Mouse (Mus musculus) neural tube, embryonic 15.5 days (tissue): ENCODE measurements at regions not wholly inside any gene's neighbourhood (a gene's known extent, or its start where the extent isn't known, plus 50 kb on each side); places are given as distances from the start of the nearest gene placed in this dataset.

Experiments used
- ATAC-seq: fragments of 200-750 bp; cut with Nextera tagmentation; 2 replicates; pipeline ENCODE4 v1.8.0; 2017; ENCODE audit warnings: mild to moderate bottlenecking, moderate TSS enrichment, moderate library complexity; ENCODE audit not compliant: low FRiP score
- H3K27ac ChIP-seq: fragments of 300-500 bp; sonication (generic); replicated peaks from 2 replicates; pipeline ENCODE4 v1.5.1; 2015; ENCODE audit warnings: mild to moderate bottlenecking, inconsistent platforms
- H3K27me3 ChIP-seq: fragments of 300-500 bp; sonication (generic); replicated peaks from 2 replicates; pipeline ENCODE4 v1.6.1; 2015; ENCODE audit warnings: inconsistent platforms
- H3K36me3 ChIP-seq: fragments of 300-500 bp; sonication (generic); 2 replicates; pipeline ENCODE4 v1.6.1; 2015; ENCODE audit warnings: inconsistent platforms
- H3K4me1 ChIP-seq: fragments of 300-500 bp; sonication (generic); 2 replicates; pipeline ENCODE4 v1.6.1; 2015; ENCODE audit warnings: inconsistent platforms
- H3K4me2 ChIP-seq: fragments of 300-500 bp; sonication (generic); 2 replicates; pipeline ENCODE4 v1.6.1; 2015; ENCODE audit warnings: inconsistent platforms, mild to moderate bottlenecking, moderate library complexity
- H3K4me3 ChIP-seq: fragments of 300-500 bp; sonication (generic); replicated peaks from 2 replicates; pipeline ENCODE4 v1.5.1; 2015; ENCODE audit warnings: mild to moderate bottlenecking, inconsistent platforms
- H3K9ac ChIP-seq: fragments of 300-500 bp; sonication (generic); replicated peaks from 2 replicates; pipeline ENCODE4 v1.6.1; 2015; ENCODE audit warnings: mild to moderate bottlenecking, inconsistent platforms
- H3K9me3 ChIP-seq: fragments of 300-500 bp; sonication (generic); replicated peaks from 2 replicates; pipeline ENCODE4 v1.6.1; 2016; ENCODE audit warnings: inconsistent platforms
- WGBS: fragments of 180-500 bp; shearing (Covaris S2); methylation state at CpG from one replicate; pipeline ENCODE4 v1.1.7; 2015; ENCODE audit warnings: mixed read lengths; 5-methylcytosine and 5-hydroxymethylcytosine counted together

- Histone ChIP-seq H3K9ac (0 out of 2 replicates have a peak overlapping the region, but pooled peaks have one; percentile 10), H3K4me3 (no peak overlapping the region), H3K27ac (peak overlapping the region; percentile 86), H3K36me3 (no peaks in the 10 kb centered on the region), H3K4me1 (peaks cover 56% of the 10 kb centered on the region), H3K4me2 (no peak overlapping the region), H3K27me3 (peaks cover 11% of the 10 kb centered on the region; the same call in 1 of the 2 replicates), H3K9me3 (no peaks in the 10 kb centered on the region)
- no peak for ATAC-seq
- WGBS: 10% methylated on average over 5 of the region's 5 CpGs
Measured at GRCm38 (mm10) chr7:79531142-79531541, 65.0 kb upstream of the Polg start.

- Histone ChIP-seq H3K9me3 (no peaks in the 10 kb centered on the region), H3K27me3 (peaks cover 9% of the 10 kb centered on the region; the same call in 1 of the 2 replicates), H3K4me1 (peaks cover 56% of the 10 kb centered on the region), H3K4me3 (no peak overlapping the region), H3K4me2 (no peak overlapping the region), H3K9ac (no peak overlapping the region), H3K27ac (peak overlapping the region; percentile 86), H3K36me3 (no peaks in the 10 kb centered on the region)
- 25% methylated on average over 1 of the region's 1 CpGs for WGBS
- no peak for ATAC-seq
Measured at GRCm38 (mm10) chr7:79529480-79529879, 63.3 kb upstream of the Polg start.

GRCm38 (mm10) chr7:79527984-79528383, 61.8 kb upstream of the Polg start:
- H3K4me1 ChIP-seq: peaks cover 60% of the 10 kb centered on the region
- no peak for ATAC-seq

GRCm38 (mm10) chr7:79525690-79526630, 59.8 kb upstream of the Polg start:
- Histone ChIP-seq H3K9me3 (no peaks in the 10 kb centered on the region), H3K4me3 (no peak overlapping the region), H3K9ac (no peak overlapping the region), H3K27ac (peak overlapping the region; percentile 98), H3K4me2 (no peak overlapping the region), H3K36me3 (0 out of 2 replicates have a peak, but pooled peaks cover 2% of the 10 kb centered on the region), H3K27me3 (no peaks in the 10 kb centered on the region), H3K4me1 (peaks cover 60% of the 10 kb centered on the region)
- ATAC-seq: peak; percentile 70
- 10% methylated on average over 14 of the region's 14 CpGs for WGBS

More at GRCm38 (mm10) chr7:79527984-79528383, 61.8 kb upstream of the Polg start:
- no peak overlapping the region for H3K9ac ChIP-seq
- H3K27me3 ChIP-seq: peaks cover 3% of the 10 kb centered on the region; the same call in 1 of the 2 replicates
- H3K9me3 ChIP-seq: no peaks in the 10 kb centered on the region
- no peak overlapping the region for H3K4me3 ChIP-seq
- H3K27ac ChIP-seq: peak overlapping the region; percentile 98
- WGBS: 38% methylated on average over 3 of the region's 3 CpGs
- H3K4me2 ChIP-seq: no peak overlapping the region
- 0 out of 2 replicates have a peak, but pooled peaks cover 2% of the 10 kb centered on the region for H3K36me3 ChIP-seq

GRCm38 (mm10) chr7:79524921-79525320, 58.8 kb upstream of the Polg start:
- Histone ChIP-seq H3K4me2 (no peak overlapping the region), H3K36me3 (0 out of 2 replicates have a peak, but pooled peaks cover 2% of the 10 kb centered on the region), H3K27ac (peak overlapping the region; percentile 98), H3K4me3 (no peak overlapping the region), H3K27me3 (no peaks in the 10 kb centered on the region), H3K9ac (0 out of 2 replicates have a peak overlapping the region, but pooled peaks have one; percentile 10), H3K4me1 (peaks cover 70% of the 10 kb centered on the region), H3K9me3 (no peaks in the 10 kb centered on the region)
- ATAC-seq: no peak
- 19% methylated on average over 10 of the region's 10 CpGs for WGBS

GRCm38 (mm10) chr7:79523696-79524095, 57.5 kb upstream of the Polg start:
- ATAC-seq: no peak
- WGBS: 56% methylated on average over 4 of the region's 4 CpGs
- H3K9ac ChIP-seq: 0 out of 2 replicates have a peak overlapping the region, but pooled peaks have one; percentile 14

GRCm38 (mm10) chr7:79522046-79522445, 55.9 kb upstream of the Polg start:
- no peak overlapping the region for H3K4me3 ChIP-seq
- no peaks in the 10 kb centered on the region for H3K27me3 ChIP-seq
- H3K9ac ChIP-seq: no peak overlapping the region
- H3K4me1 ChIP-seq: peaks cover 95% of the 10 kb centered on the region
- ATAC-seq: no peak
- 68% methylated on average over 3 of the region's 3 CpGs for WGBS
- H3K27ac ChIP-seq: peak overlapping the region; percentile 98
- 0 out of 2 replicates have a peak, but pooled peaks cover 2% of the 10 kb centered on the region for H3K36me3 ChIP-seq
- no peak overlapping the region for H3K4me2 ChIP-seq
- H3K9me3 ChIP-seq: no peaks in the 10 kb centered on the region

More at GRCm38 (mm10) chr7:79523696-79524095, 57.5 kb upstream of the Polg start:
- no peak overlapping the region for H3K4me3 ChIP-seq
- H3K27ac ChIP-seq: peak overlapping the region; percentile 98
- 0 out of 2 replicates have a peak, but pooled peaks cover 2% of the 10 kb centered on the region for H3K36me3 ChIP-seq
- H3K4me1 ChIP-seq: peaks cover 82% of the 10 kb centered on the region
- no peaks in the 10 kb centered on the region for H3K9me3 ChIP-seq
- no peaks in the 10 kb centered on the region for H3K27me3 ChIP-seq
- no peak overlapping the region for H3K4me2 ChIP-seq

GRCm38 (mm10) chr7:79521259-79521658, 55.1 kb upstream of the Polg start:
- H3K4me1 ChIP-seq: peaks cover 95% of the 10 kb centered on the region
- WGBS: 28% methylated on average over 5 of the region's 5 CpGs
- H3K9me3 ChIP-seq: no peaks in the 10 kb centered on the region
- no peak overlapping the region for H3K9ac ChIP-seq
- 0 out of 2 replicates have a peak, but pooled peaks cover 2% of the 10 kb centered on the region for H3K36me3 ChIP-seq
- H3K27me3 ChIP-seq: no peaks in the 10 kb centered on the region
- H3K4me2 ChIP-seq: no peak overlapping the region; the same call in 1 of the 2 replicates
- no peak for ATAC-seq
- peak overlapping the region; percentile 98 for H3K27ac ChIP-seq
- no peak overlapping the region for H3K4me3 ChIP-seq

GRCm38 (mm10) chr7:79520222-79520710, 54.1 kb upstream of the Polg start:
- ATAC-seq: peak; percentile 0; the same call in 1 of the 2 replicates
- Histone ChIP-seq H3K27ac (peak overlapping the region; percentile 98), H3K4me1 (peaks cover 95% of the 10 kb centered on the region), H3K9me3 (no peaks in the 10 kb centered on the region), H3K9ac (peak overlapping the region; percentile 34; the same call in 1 of the 2 replicates), H3K27me3 (no peaks in the 10 kb centered on the region), H3K36me3 (0 out of 2 replicates have a peak, but pooled peaks cover 2% of the 10 kb centered on the region), H3K4me3 (no peak overlapping the region), H3K4me2 (no peak overlapping the region)
- WGBS: 11% methylated on average over 2 of the region's 2 CpGs

- Histone ChIP-seq H3K9me3 (no peaks in the 10 kb centered on the region), H3K4me3 (no peak overlapping the region), H3K36me3 (0 out of 2 replicates have a peak, but pooled peaks cover 2% of the 10 kb centered on the region), H3K4me1 (peaks cover 95% of the 10 kb centered on the region), H3K9ac (no peak overlapping the region), H3K27me3 (no peaks in the 10 kb centered on the region), H3K4me2 (no peak overlapping the region), H3K27ac (peak overlapping the region; percentile 98)
- WGBS: 20% methylated on average over 7 of the region's 7 CpGs
- peak; percentile 48 for ATAC-seq
Measured at GRCm38 (mm10) chr7:79518928-79519327, 52.8 kb upstream of the Polg start.

GRCm38 (mm10) chr7:79517581-79518337, 51.6 kb upstream of the Polg start:
- H3K27me3 ChIP-seq: no peaks in the 10 kb centered on the region
- H3K4me1 ChIP-seq: peaks cover 92% of the 10 kb centered on the region
- H3K9ac ChIP-seq: peak overlapping the region; percentile 38
- H3K9me3 ChIP-seq: no peaks in the 10 kb centered on the region
- WGBS: 22% methylated on average over 5 of the region's 5 CpGs
- H3K4me3 ChIP-seq: no peak overlapping the region
- ATAC-seq: no peak
- peak overlapping the region; percentile 15 for H3K4me2 ChIP-seq
- H3K27ac ChIP-seq: peak overlapping the region; percentile 98
- no peaks in the 10 kb centered on the region for H3K36me3 ChIP-seq
